Mouse (Mus musculus) mesoderm, embryonic 11.5 days (tissue): ENCODE measurements around the gene Olfr97.

Experiments
- DNase-seq: peaks from one replicate; pipeline ENCODE4 v3.0.0-alpha.2; 2012; ENCODE audit warnings: low read depth, low spot score

Gene Olfr97

DNA sequence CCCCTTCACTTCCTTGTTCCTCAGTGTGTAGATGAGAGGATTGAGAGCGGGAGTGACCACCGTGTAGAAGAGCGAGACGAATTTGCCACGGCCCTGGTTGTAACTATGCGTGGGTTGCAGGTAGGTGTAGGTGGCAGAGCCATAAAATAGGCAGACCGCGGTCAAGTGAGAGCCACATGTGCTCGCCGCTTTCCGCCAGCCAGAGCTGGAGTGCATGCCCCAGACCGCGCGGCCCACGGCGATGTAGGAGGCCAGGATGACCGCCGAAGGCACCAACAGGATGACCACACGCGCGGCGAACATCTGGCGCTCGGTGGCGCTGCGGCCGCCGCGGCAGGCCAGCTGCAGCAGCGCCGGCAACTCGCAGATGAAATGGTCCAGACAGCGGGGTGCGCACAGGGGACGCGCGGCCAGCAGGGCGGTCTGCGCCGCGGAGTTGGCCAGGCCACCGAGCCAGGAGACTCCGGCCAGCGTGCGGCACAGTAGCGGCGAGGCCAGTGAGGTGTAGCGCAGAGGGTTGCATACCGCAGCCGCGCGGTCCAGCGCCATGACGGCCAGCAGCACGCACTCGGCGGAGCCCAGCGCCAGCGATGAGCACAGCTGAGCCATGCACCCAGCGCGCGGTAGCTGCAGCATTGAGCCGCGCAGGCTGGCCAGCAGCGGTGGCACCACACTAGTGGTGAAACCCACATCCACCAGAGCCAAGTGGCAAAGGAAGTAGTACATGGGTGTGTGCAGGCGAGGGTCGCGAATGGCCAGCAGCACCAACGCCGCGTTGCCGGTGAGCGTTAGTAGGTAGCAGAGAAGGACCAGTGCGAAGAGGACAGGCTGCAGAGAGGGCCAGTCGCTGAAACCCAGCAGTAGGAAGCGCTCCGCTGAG, 40.0 kb downstream of the Olfr97 start:
- peak; percentile 63 for DNase-seq

DNA sequence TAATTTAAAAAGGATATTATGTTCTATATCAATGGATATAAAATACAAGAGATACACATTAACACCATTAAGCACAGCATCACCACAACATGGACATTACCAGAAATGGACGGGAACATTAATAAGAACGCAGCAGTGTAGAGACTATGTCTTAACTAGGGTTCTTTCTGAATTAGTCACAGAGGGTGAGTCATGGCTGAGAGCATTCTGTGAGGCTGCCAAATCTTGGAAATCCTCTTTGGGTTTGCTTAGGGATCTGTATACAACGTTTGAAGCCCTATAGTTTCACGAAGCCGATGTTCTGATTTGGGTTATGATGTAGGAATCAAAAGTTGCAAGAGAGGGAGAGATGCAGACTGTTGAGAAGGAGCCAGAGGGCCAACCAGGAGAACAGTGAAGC, 42.3 kb downstream of the Olfr97 start:
- no peak for DNase-seq

DNA sequence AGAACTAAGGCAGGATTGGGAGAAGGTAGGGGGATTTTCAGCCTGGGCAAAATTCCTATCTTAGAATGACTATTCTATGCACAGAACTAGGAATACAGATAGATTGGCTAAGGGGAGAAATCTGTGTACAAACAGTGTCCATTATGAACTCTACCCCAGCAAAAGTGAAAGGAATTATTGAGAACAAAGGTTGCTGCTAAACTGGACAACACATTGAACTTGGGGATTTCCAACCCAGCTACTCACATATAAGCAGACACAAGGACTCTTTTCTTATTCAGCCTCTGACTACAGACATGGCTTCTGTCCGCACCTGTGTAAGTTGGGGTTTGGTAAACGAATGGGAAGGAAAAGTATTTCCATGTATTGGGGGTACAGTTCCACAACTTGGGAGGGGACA, 43.5 kb downstream of the Olfr97 start, which contains the start of gene Ubd:
TSS of gene Ubd (plus strand) at position 237 of the 400 bp plus-strand sequence.
- DNase-seq = no peak

GRCm38 (mm10) chr17:37193032-37193431, 44.1 kb downstream of the Olfr97 start:
- DNase-seq = no peak

GRCm38 (mm10) chr17:37190711-37191110, 46.4 kb downstream of the Olfr97 start:
- DNase-seq = peak; percentile 48

GRCm38 (mm10) chr17:37185474-37185873, 51.7 kb downstream of the Olfr97 start:
- DNase-seq = no peak
